Mouse (Mus musculus): ENCODE data around the gene Spata20. TPM values are rescaled to one million over a fixed set of nuclear protein-coding genes. Genes with fewer than 3 reads are reported as not detected.

Gene Spata20
- total RNA-seq, 2 experiments from 2014 or later, result not detected

GRCm38 (mm10) chr11:94495415-94495814 is 9.4 kb upstream of the Spata20 start:
- no peak for DNase-seq
- intact Hi-C loops (cut with DNase I), result no loop called here
- Histone ChIP-seq H3K27ac (no peak overlapping the region), H3K4me3 (no peak overlapping the region)
- TF ChIP-seq CTCF (IDR thresholded peaks at IDR 0.05), result no peak

- no peak for TF ChIP-seq CTCF (IDR thresholded peaks at IDR 0.05)
- no peak overlapping the region for H3K27ac ChIP-seq
- DNase-seq, result no peak
- intact Hi-C loops (cut with DNase I), result no loop called here
- H3K4me3 ChIP-seq, result no peak overlapping the region; the same call in 1 of the 2 replicates
Observed at GRCm38 (mm10) chr11:94491749-94492099, 5.7 kb upstream of the Spata20 start.

GRCm38 (mm10) chr11:94491035-94491748 is 5.2 kb upstream of the Spata20 start:
- 0 out of 2 replicates have a peak overlapping the region, but pooled peaks have one; percentile 20 for H3K27ac ChIP-seq
- peak overlapping the region; percentile 70 for H3K4me3 ChIP-seq
- peak; percentile 54 for DNase-seq
- TF ChIP-seq CTCF (IDR thresholded peaks at IDR 0.05), result no peak
- intact Hi-C loops (cut with DNase I), result no loop called here

- DNase-seq, result no peak
- TF ChIP-seq CTCF (IDR thresholded peaks at IDR 0.05), result no peak
- Histone ChIP-seq H3K27ac (no peak overlapping the region), H3K4me3 (no peak overlapping the region)
- intact Hi-C loops (cut with DNase I), result loop anchor here (5.0 kb wide), 5 partner anchors 67 to 362 kb away; no protein-coding TSS in a partner anchor
Observed at GRCm38 (mm10) chr11:94489745-94490144, 3.8 kb upstream of the Spata20 start.

GRCm38 (mm10) chr11:94488767-94489533 is 3.0 kb upstream of the Spata20 start:
- no peak for TF ChIP-seq CTCF (IDR thresholded peaks at IDR 0.05)
- no peak overlapping the region for H3K27ac ChIP-seq
- DNase-seq, result no peak
- H3K4me3 ChIP-seq, result no peak overlapping the region
- intact Hi-C loops (cut with DNase I), result loop anchor here (5.0 kb wide), 5 partner anchors 67 to 362 kb away; no protein-coding TSS in a partner anchor

GRCm38 (mm10) chr11:94485223-94485622 is 756 bp downstream of the Spata20 start:
- no peak for TF ChIP-seq CTCF (IDR thresholded peaks at IDR 0.05)
- Histone ChIP-seq H3K4me3 (no peak overlapping the region), H3K27ac (no peak overlapping the region)
- DNase-seq, result no peak
- intact Hi-C loops (cut with DNase I), result loop anchor here (5.0 kb wide), 5 partner anchors 63 to 358 kb away; no protein-coding TSS in a partner anchor

GRCm38 (mm10) chr11:94484636-94485035 is 1.3 kb downstream of the Spata20 start:
- no peak for DNase-seq
- no peak overlapping the region for H3K4me3 ChIP-seq
- intact Hi-C loops (cut with DNase I), result loop anchor here (5.0 kb wide), 5 partner anchors 62 to 357 kb away; no protein-coding TSS in a partner anchor
- TF ChIP-seq CTCF (IDR thresholded peaks at IDR 0.05), result no peak
- H3K27ac ChIP-seq, result no peak overlapping the region

- intact Hi-C loops (cut with DNase I), result no loop called here
- Histone ChIP-seq H3K27ac (no peak overlapping the region), H3K4me3 (no peak overlapping the region)
- TF ChIP-seq CTCF (IDR thresholded peaks at IDR 0.05), result no peak
- DNase-seq, result no peak
Observed at GRCm38 (mm10) chr11:94483921-94484320, 2.1 kb downstream of the Spata20 start.

- intact Hi-C loops (cut with DNase I), result no loop called here
- TF ChIP-seq CTCF (IDR thresholded peaks at IDR 0.05), result no peak
- DNase-seq, result no peak
- H3K4me3 ChIP-seq, result no peak overlapping the region
- H3K27ac ChIP-seq, result no peak overlapping the region
Observed at GRCm38 (mm10) chr11:94483436-94483835, 2.5 kb downstream of the Spata20 start.

GRCm38 (mm10) chr11:94482738-94483137 is 3.2 kb downstream of the Spata20 start:
- Histone ChIP-seq H3K4me3 (no peak overlapping the region), H3K27ac (no peak overlapping the region)
- no peak for TF ChIP-seq CTCF (IDR thresholded peaks at IDR 0.05)
- intact Hi-C loops (cut with DNase I), result no loop called here
- no peak for DNase-seq

- intact Hi-C loops (cut with DNase I), result no loop called here
- Histone ChIP-seq H3K4me3 (no peak overlapping the region), H3K27ac (no peak overlapping the region)
- TF ChIP-seq CTCF (IDR thresholded peaks at IDR 0.05), result no peak
- DNase-seq, result no peak
Observed at GRCm38 (mm10) chr11:94481963-94482362, 4.0 kb downstream of the Spata20 start.

- no peak for DNase-seq
- no peak overlapping the region for H3K4me3 ChIP-seq
- H3K27ac ChIP-seq, result no peak overlapping the region
- intact Hi-C loops (cut with DNase I), result no loop called here
- no peak for TF ChIP-seq CTCF (IDR thresholded peaks at IDR 0.05)
Observed at GRCm38 (mm10) chr11:94480382-94480781, 5.6 kb downstream of the Spata20 start.

- intact Hi-C loops (cut with DNase I), result no loop called here
Observed at GRCm38 (mm10) chr11:94477651-94478050, 8.3 kb downstream of the Spata20 start.

More at GRCm38 (mm10) chr11:94477651-94478050, 8.3 kb downstream of the Spata20 start:
- TF ChIP-seq CTCF (IDR thresholded peaks at IDR 0.05), result no peak
- no peak overlapping the region for H3K4me3 ChIP-seq
- peak; percentile 55 for DNase-seq
- H3K27ac ChIP-seq, result no peak overlapping the region
